Mouse (Mus musculus) G1E (cell line): ENCODE measurements at regions not wholly inside any gene's neighbourhood (a gene's known extent, or its start where the extent isn't known, plus 50 kb on each side); places are given as distances from the start of the nearest gene placed in this dataset.

ENCODE experiments used
- CTCF ChIP-seq: IDR thresholded peaks from 2 replicates; pipeline ENCODE4 v1.5.1; 2012; ENCODE audit warnings: low read depth, low read length, inconsistent platforms, mixed read lengths
- GATA1 ChIP-seq: IDR thresholded peaks from 2 replicates; pipeline ENCODE4 v1.6.1; 2012; ENCODE audit warnings: borderline replicate concordance, low read length, inconsistent platforms, mixed read lengths
- GATA2 ChIP-seq: IDR thresholded peaks from 2 replicates; pipeline ENCODE4 v1.6.1; 2012; ENCODE audit warnings: low read depth, low read length, inconsistent platforms, borderline replicate concordance
- POLR2AphosphoS5 ChIP-seq: IDR thresholded peaks from 2 replicates; pipeline ENCODE4 v1.6.1; 2012; ENCODE audit warnings: low read depth, low read length, inconsistent platforms; ENCODE audit not compliant: insufficient replicate concordance
- TAL1 ChIP-seq: conservative IDR thresholded peaks from 2 replicates; pipeline ENCODE4 v1.6.1; 2012; ENCODE audit warnings: low read depth, low read length, inconsistent platforms, mixed read lengths

- peak; percentile 34 for TF ChIP-seq CTCF
- no peak for TF ChIP-seq GATA2
- no peak for TF ChIP-seq TAL1
- TF ChIP-seq POLR2AphosphoS5, result no peak
- no peak for TF ChIP-seq GATA1
Observed at GRCm38 (mm10) chr11:48588833-48589649, 211.1 kb upstream of the Rack1 start.
